Mouse (Mus musculus) cerebellum, postnatal 14 days (tissue): ENCODE measurements around the gene Rbms1.
A peak's percentile ranks its signal among the peaks of the same experiment; 100 is the strongest.

Source experiments
- DNase-seq, 2 experiments: peaks; one replicate each; pipeline ENCODE4 v3.0.0; 2021; ENCODE audit warnings: mixed read lengths in 2 of 2

Gene Rbms1

DNA sequence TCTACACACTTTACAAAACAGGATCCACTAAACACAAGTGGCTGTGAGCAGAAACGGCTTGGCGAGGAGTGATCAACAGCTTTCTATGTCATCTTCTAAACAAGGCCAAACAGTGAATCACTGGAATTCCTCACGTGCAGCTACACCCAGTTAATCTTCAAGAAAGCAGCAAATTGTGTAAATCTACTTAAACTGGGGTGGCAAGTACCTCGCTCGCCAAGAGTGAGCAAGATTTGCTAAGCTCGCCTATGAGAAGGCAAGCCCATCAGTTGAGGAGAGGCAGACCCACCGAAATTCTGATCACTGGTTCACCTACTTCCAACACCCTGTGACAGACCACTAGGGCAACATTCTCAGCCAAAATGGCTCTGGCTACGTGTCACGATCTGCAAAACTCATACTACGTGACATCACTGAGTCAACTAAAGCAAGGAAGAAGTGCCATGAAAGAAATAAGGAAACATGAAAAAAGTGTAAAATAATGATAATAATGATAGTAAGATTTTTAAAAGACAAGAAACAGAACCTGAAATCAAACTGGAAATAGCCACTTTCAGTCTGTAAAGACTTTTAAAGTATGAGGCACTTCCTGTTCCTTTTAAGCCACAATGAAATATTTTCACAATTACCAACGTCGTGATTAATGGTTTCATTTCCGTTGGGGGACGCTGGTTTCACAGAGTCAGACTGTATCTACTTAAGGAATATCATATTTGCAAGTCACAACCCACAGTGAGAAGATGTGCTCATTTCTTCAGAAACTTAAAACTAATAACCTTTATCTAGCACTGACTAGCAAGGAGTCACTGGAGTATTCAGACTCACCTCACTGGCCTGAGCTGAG, 85.2 kb downstream of the Rbms1 start:
- DNase-seq = no peak

- no peak for DNase-seq
Observed at GRCm38 (mm10) chr2:60876891-60877290, 86.1 kb downstream of the Rbms1 start.

GRCm38 (mm10) chr2:60872095-60872811, 90.7 kb downstream of the Rbms1 start:
- no peak for DNase-seq

DNA sequence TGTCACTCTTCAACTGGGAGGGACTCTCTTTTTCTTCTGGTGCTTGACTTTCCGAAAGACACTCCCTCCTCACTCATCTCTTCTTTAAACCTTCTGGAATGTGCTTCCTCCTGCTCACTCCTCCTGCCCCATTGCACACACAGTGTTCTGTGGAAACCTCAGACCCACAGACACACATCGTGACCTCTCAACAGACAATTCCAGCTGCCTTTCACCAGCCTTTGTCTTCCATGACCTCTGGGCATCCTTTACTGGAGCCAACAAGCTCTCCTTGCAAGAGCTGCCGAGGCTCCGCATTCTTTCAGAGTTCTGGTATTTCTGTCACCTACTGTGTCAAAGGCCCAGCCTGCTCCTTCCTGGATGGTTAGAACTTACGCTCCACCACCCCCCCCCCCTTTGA, 92.0 kb downstream of the Rbms1 start:
- DNase-seq = no peak

DNA sequence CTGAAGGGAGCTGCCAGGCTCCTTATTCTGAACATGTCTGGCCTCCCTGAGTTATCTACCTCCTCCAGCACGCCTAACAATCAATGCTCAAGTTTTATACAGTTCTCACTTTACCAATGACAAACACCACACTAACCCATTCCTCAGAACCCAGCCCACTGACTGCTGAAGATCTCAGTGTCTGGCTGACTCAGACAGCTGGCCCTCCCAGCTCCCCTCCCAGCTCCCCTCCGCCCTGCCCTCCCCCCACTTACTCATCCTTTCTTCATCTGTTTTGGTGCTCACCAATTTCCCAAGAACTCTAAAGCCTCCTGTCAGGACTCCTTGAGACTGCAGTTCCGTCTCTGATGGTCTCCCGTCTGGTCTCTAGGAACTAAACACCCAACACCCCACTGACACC, 92.5 kb downstream of the Rbms1 start:
- DNase-seq = no peak

- no peak for DNase-seq
Observed at GRCm38 (mm10) chr2:60869001-60869743, 93.8 kb downstream of the Rbms1 start.

GRCm38 (mm10) chr2:60868060-60868662, 94.8 kb downstream of the Rbms1 start:
- DNase-seq = no peak

DNA sequence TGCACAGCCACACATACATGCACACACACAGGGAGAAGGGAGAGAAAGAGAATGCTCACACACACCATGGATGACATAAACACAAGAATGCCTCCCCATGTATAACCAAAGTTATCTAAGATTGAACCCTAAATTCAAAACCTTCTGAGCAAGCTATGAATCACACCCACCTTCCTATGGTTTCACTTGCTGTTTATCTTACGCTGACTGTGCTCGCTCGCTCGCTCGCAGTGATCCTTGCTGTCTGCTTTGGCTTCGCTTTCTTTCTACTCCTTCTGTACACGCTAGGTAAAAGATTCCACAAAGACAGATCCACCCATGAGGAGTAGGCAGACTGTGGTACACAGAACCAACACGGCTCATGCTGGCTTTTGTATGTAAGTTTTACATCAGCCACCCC, 95.7 kb downstream of the Rbms1 start:
- DNase-seq = no peak

GRCm38 (mm10) chr2:60865869-60866268, 97.1 kb downstream of the Rbms1 start:
- DNase-seq = no peak

DNA sequence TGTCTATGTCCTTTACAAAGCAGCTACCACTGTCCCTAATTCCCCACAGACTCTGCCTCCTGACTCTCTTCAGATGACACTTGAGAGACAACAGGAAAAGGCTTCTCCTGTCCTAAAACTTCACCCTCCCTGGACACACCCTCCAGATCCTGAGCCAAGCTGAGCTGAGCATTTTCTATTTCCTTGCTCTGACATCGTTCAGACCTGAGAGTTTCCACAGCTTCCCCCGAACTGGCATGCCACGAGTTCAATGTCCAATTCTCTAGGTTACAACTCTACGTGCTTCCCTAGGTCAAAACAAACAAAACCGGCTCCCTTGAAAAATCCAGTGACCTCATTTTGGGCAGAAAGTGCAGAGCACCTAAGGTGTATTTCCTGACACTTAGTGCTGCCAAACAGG, 98.0 kb downstream of the Rbms1 start:
- no peak for DNase-seq

DNA sequence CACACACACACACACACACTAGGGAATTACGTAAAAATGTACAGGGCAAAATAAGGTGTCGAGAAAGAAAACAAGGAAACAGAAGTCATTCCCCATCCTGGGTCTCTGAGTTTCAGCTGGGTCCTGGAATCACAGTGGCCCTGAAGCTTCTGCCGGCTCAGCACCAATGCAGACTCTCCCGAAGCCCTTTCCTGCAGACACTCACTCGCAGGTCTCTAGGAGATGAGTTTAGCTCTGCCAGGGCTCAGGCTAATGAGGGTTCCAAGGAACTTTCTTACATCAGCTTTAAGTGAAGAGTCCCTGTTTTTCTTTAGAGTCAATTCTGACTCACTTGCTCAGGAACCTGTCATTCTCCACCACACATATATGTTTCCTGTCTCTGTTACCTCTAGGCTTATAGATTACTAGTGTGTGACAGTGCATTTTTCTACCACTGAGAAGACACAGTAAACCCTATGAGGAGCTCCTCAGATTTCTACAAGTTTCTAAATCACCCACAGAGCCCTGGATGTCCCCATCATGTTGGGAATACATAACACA, 98.7 kb downstream of the Rbms1 start:
- DNase-seq = no peak

GRCm38 (mm10) chr2:60863827-60864226, 99.2 kb downstream of the Rbms1 start:
- peak; percentile 42 to 56 for DNase-seq

GRCm38 (mm10) chr2:60862913-60863711, 99.9 kb downstream of the Rbms1 start:
- no peak for DNase-seq

DNA sequence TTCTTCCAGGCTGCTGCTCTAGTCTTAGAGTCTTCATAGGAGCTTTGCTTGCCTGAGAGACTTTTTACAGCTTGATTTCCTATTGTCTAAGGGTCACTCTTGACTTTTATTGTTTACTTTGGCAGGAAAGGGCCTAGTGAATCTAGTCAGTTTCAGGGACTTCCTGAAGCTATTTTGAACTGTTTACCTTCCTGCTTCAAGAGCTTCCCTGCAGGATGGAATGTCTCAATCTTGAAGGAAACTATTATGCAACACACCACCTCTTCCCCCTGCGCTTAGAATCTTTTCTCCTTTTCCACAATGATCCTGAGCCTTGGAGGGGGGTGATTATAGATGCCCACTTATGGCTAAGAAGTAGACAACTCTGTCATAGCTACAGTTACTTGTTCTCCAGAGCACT, 104.9 kb downstream of the Rbms1 start:
- no peak for DNase-seq

- DNase-seq = no peak
Observed at GRCm38 (mm10) chr2:60856097-60856496, 106.9 kb downstream of the Rbms1 start.

DNA sequence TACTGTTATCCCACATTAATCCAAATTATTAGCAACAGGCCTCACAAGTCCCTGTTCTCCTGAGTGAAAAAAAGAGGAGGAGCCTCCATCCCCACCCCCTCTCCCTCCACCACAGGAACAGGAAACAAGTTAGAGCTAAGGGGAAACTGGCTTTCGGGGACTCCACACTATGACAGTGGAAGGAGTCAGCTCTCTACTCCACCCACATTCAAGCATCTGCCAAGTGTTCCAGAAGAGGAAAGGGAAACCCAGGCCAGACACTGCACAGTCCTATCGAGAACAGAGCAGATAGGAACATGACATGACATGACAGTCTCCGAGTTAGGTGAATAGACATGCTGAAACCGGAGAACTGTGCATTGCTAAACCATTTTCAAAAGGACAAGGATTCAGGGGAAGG, 108.0 kb downstream of the Rbms1 start:
- DNase-seq = no peak

GRCm38 (mm10) chr2:60851898-60852297, 111.1 kb downstream of the Rbms1 start:
- no peak for DNase-seq

DNA sequence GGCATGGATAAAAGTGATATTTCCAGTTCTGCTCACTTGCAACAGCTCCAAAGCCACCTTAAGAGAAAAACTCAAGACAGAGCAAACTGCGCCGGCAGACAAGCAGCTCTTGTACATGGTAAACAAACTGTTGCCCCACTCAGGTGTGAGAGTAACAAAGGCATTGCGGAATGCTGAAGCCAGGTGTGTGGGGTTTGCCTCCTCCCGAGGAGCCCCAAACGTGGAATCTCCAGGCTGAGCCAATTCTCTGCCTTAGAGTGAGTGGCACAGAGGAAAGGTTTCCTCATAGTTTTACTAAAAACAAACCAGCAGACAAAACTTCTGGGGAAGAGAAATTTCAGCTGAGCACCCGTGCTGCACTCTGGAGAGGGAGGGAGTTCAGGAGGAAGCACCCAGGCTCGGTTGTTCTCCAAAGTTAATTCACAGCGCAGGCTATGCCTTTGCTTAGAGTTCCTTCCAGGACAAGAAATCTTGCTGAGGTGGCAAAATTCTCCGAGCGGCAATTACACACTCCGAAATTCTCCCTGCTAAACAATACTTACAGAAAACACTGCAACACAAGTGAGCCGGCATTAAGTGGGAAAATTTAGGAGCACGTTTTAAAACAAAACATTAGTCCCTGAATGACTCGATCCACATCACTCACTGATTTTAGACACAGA, 111.8 kb downstream of the Rbms1 start:
- DNase-seq = no peak

DNA sequence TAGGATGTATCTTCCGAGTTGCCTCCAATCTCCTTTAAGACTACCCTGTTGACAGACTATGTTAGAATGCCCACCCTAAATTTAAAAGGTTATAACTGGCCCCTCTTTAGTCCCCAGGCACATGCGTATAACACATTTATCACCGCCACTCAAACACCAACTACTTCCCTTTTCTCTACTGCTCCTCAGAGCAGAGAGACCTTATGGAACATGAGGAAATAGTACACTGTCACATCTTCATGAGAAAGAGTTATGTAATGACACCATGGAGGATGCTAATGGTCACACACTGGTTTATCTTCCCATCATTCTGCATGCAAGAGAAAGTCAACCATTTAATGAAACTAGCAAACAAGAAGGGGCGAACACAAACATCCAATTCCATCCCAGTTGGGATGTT, 114.5 kb downstream of the Rbms1 start:
- DNase-seq = no peak

DNA sequence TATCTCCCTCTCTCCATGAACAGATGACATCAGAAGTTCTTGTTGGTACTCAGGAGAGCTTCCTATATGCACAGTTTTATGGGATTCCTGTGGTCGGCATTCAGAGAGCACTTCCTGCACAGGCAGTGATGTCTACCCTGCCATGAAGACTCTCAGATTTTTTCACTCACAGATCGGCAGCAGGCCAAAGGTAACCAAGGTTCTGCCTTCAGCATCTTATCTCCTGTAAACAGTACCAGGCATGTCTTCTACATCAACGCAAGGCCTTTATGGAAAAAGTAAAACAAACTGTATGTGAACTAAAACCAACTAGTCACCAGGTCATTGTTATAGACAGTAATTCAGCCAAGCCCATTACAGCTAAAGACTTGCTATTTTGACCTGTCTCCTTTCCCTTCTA, 115.0 kb downstream of the Rbms1 start:
- no peak for DNase-seq

GRCm38 (mm10) chr2:60845316-60845894, 117.6 kb downstream of the Rbms1 start:
- DNase-seq = no peak
